Mouse (Mus musculus) left cerebral cortex, postnatal 4 days (tissue): ENCODE results near the gene Cldnd1. TPM values are rescaled to one million over a fixed set of nuclear protein-coding genes. Genes with fewer than 3 reads are reported as not detected.

ENCODE experiments used
- DNase-seq: peaks from one replicate; pipeline ENCODE4 v3.0.0-alpha.2; 2022
- intact Hi-C: fragments of 180-260 bp; cut with DNase I; formaldehyde crosslinking; loops from one replicate; pipeline ENCODE4 v1.15.1; 2025
- total RNA-seq, 2 experiments: library from RNA; stranded (reverse); gene quantifications; 2 replicates each; pipeline ENCODE4 v1.2.3; 2021

Cldnd1 gene
- 100 to 1,000 TPM in 1 of 2 experiments, 10 to 100 TPM in 1; 93.9 to 111 TPM for total RNA-seq

DNA sequence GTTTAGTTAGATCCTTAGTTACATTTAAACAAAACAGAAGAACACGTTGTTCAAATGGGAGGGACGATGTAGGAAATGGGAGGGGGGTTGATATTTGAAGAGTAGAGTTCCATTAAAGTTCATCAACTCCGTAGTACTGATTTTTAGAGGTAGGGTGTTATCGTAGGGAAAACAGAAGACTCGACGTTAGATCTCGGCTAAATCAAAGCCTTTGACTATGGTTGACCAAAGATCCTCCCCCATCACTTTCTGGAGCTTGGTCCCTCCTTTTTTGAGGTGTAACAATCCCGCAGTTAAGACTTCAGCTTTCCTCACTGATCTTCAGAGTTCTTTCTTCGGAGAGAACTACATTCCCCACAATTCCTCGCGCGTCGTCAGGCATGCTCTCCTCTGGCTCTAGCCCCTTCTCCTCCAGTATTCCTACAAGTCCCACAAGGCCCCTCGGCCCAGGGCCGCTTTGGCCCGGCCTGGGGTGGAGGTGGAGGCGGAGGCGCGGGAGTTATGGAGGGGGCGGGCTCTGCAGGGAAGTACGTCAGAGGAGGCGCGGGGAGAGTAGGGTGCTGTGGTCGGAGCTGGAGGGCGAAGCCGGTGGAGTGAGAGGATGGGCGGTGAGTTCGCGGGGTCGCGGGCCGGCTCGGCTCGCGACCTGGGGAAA, at the start of gene Cldnd1:
TSS of gene Cldnd1 (plus strand) at position 434 of the 655 bp plus-strand sequence.
- intact Hi-C loops = no loop called here
- peak; percentile 97 for DNase-seq

DNA sequence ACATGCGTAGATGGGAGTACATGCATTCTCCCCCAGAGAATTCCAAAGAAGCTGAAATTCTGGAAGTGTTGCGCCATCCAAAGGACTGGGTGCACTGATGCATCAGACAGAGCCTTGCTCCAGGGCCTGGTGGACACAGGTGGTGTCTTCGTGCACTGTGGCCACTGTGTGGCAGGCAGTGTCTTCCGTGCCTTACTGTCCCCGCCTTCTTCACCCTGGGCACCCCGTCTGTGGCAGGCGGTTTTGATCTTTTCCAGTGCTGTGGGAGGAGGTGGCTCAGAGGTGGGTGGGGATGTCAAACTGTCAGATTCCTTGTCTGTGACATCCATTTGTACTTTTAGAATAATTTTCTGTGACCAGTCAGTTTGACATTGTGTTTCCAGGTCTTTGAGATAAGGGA, 49.0 kb upstream of the Cldnd1 start:
- intact Hi-C loops = no loop called here
- no peak for DNase-seq

DNA sequence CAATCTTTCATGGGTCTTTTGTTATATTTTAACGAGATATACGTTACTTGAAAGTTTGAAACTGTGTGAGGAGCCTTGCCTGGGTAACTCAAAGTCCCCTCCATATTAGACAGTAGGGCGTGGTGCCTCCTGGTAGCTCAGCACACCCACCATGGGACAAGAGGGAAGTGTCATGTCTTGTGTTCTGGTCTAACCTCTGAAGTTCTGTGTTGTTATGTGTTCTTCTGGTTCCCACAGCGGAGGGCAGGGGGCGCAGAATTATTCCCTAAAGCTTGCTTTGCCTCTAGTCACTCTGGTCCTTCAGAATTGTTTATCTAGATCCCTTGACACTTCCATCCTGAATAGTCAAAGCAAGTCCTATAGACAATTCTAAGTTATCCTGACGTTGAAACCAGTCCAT, 45.7 kb upstream of the Cldnd1 start:
- intact Hi-C loops = loop anchor here (10.0 kb wide), 1 partner anchor 723 kb away; the partner anchor contains the start of gene Gabrr3
- no peak for DNase-seq

DNA sequence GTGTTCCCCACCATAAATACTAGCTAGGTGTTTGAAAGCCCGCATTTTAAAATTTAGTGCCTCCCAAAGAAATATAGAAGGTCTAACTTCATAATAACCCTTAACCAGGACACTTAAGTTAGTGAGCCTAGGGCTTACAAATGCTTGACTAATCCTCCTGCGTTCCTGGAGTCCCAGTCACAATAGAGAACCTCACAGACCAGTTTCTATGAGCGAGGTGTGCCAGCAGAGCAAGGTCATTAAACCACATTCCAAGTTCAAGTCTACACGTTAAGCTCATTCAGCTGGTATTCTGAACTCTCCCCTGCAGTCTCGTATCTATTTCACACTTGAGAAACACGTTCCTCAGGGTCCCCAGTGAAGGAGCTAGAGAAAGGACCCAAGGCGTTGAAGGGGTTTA, 44.8 kb upstream of the Cldnd1 start:
- no peak for DNase-seq
- intact Hi-C loops = loop anchor here (10.0 kb wide), 1 partner anchor 722 kb away; the partner anchor contains the start of gene Gabrr3

DNA sequence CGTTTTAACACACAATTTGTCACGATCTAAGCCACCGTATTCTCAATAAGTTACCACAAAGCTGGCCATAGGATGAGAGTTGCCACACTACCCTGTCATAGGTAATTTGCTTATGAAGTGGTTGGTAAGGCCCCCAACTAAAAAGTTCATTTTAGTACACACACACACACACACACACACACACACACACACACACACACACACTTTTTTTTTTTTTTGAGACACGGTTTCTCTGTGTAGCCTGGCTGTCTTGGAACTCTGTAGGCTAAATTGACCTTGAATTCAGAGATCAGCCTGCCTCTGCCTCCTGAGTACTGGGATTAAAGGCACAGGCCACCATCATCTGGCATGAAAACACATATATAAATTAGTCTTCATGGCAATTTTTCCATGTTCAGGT, 43.8 kb upstream of the Cldnd1 start:
- intact Hi-C loops = loop anchor here (10.0 kb wide), 1 partner anchor 721 kb away; the partner anchor contains the start of gene Gabrr3
- no peak for DNase-seq

DNA sequence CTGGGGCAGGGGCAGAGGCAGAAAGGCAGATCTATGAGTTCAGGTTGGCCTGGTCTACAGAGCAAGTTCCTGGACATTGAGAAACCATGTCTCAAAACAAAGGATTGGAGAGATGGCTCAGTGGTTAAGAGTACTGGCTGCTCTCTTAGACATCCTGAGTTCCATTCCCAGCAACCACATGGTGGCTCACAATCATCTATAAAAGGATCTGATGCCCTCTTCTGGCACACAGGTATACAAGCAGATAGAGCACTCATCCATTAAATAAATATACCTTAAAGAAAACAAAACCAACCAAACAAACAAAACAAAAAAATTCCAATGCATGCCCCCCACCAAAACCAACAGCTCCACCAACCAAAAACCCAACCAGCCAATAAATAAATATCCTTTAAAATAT, 43.2 kb upstream of the Cldnd1 start:
- DNase-seq = no peak
- intact Hi-C loops = loop anchor here (10.0 kb wide), 1 partner anchor 720 kb away; the partner anchor contains the start of gene Gabrr3

DNA sequence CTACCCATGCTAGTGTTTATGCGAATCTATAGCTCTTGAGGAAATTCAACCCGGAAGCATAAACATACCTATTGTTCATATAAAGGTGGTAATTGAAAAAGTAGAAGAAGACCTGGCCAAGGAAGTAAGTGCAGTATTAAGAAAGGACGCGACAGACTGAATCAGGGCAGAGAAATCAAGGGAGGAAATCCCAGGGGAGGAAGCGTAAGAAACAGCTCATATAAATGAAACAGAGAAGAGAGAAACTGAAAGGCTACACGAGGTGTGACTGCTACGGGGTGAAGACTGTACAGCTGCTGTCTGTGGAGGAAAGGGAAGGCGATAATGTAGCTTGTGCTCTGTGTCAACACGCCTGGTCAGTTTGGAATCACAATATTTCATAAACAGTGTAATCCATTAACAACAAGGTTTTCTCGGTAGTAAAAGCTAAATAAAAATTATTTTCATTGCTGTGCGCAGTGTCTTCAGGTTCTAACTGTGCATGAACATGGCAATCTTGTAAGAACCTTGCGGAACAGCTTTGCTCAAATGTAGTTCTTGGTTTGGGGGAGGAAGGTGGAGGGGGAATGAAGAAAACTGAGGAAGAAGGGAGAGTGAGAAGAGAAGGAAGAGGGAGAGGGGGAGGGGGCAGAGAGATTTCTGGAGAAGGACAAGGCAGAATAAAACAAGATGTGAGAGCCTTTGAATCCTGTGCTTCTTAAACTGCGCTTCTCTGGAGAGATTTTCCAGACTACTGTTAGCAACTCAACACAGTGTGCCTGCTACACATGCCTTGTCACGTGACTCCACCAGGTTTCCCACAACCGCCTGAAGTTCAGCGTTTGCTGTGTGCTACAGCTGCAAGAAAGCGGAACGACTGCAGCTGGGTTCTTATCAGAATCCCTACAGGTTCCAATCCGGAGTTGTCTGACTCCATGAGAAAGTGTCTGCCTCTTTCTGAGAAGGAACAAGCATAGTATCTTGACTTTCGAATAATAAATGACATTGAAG, 41.9 kb upstream of the Cldnd1 start:
- intact Hi-C loops = loop anchor here (10.0 kb wide), 1 partner anchor 719 kb away; the partner anchor contains the start of gene Gabrr3
- no peak for DNase-seq

DNA sequence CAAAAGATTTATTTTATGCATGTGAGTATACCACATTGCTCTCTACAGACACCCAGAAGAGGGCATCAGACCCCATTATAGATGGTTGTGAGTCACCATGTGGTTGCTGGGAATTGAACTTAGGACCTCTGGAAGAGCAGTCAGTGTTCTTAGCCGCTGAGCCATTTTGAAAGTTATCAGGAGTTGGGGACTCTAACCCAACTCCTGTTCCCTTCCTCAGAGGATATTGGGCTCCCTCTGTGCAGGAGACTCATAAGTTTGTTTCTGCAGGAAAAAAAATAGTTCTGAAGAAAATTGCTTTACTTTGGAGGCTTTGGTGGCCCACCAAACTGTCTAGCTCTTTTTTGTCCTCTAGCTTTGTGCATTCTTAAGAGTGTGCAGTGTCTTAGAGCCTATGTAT, 39.2 kb upstream of the Cldnd1 start:
- no peak for DNase-seq
- intact Hi-C loops = loop anchor here (10.0 kb wide), 1 partner anchor 716 kb away; the partner anchor contains the start of gene Gabrr3

DNA sequence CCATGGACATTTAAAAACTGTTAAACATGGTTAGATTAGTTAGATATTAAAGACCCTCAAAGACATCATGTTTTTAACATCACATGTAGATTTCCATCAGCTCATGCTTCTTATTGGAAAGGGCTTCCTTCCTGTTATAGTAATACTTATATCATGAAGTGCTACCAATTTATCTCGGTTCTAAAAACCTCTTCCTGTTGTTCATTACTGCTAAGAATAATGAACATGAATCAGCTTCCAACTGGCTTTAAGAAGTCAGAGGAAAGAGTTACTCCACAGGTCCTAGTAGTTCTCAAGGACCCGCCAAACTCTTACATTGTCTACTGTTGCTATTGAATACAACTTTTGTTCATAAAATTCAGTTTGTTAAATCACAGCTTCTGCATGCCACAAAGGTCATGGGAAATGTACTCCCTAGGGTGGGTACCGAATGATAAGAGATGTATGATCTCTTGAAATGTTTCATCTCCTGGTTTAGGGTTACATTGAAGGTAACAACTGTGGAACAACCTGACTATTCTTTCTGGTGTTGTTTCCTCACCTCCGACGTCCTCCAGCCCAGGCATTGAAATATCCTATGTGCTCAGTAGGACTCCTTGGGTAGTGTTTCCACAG, 38.0 kb upstream of the Cldnd1 start:
- intact Hi-C loops = loop anchor here (10.0 kb wide), 1 partner anchor 715 kb away; the partner anchor contains the start of gene Gabrr3
- DNase-seq = no peak

DNA sequence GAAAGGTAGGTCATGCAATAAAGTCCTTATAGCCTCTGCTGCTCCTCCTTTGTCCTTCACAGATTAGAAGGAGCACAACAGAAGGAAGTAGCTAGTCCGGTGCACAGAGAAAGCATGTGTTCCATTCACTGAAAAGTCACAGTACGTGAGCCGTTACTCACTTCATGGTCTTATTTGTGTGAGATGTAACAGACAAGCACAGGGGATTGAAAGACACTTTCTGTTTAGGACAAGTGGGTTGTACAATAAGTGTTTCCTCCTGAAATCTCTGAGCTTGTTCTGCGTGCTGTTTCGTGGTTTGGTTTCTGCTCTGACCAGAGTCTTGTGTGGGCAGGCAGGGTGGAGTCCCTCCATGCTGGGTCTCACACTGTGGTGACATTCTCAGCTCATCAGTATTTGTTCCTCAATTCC, 37.4 kb upstream of the Cldnd1 start:
- intact Hi-C loops = no loop called here

DNA sequence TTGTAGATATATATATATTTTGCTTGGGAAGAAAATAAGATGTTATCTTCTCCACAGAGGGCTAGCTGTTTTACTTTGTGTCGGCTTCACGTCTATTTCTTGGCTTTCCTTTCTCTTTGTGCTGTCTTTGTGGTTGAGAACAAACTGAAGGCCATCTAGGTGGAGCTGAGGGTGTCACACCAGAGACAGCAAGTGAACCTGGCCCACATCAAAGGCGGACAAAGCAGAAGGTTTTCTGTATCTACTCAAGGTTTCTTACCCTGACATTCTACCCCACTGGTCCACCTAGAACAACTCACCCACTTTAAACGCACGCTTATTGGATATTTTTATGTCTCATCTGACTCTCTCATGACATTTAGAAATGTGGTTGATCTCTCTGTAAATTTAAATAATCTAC, 33.6 kb upstream of the Cldnd1 start:
- DNase-seq = no peak
- intact Hi-C loops = no loop called here

More for the DNA sequence above, 37.4 kb upstream of the Cldnd1 start:
- no peak for DNase-seq

DNA sequence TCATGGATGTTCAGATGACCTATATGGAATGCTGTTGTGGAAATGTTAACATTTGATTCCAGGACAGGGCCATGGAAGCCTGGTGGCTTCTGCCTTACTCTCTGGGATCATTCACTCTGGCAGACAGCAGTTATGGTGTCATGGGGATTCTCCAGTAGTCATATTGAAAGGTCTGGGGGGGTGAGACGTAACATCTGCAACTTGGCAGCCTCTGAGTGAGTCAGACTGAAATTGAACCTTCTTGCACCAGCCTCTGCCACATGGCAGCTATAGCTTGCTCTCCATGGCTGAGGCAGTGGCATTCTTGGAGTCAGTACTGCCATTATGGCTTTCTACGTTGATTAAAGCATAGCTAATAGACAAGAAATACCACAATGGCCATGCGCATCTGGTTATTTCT, 30.9 kb upstream of the Cldnd1 start:
- intact Hi-C loops = no loop called here
- no peak for DNase-seq

DNA sequence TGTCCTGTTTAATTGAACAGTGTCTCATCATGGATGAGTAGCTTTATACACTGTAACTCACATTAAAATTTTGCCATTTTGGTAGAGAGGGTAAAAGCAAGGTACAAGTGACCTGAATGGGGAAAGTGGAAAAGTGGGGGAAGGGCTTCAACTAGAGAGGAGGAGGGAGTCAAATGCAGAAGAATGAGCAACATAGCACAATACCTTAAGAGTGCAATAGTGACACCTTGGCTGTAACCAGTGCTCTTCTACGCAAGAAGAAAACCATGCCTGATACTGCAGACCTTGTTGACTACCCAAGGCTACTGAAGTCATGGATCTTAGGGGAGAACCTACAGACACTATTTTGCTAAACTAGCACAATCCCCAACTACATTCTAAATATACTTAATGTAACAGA, 30.4 kb upstream of the Cldnd1 start:
- intact Hi-C loops = no loop called here
- DNase-seq = no peak

DNA sequence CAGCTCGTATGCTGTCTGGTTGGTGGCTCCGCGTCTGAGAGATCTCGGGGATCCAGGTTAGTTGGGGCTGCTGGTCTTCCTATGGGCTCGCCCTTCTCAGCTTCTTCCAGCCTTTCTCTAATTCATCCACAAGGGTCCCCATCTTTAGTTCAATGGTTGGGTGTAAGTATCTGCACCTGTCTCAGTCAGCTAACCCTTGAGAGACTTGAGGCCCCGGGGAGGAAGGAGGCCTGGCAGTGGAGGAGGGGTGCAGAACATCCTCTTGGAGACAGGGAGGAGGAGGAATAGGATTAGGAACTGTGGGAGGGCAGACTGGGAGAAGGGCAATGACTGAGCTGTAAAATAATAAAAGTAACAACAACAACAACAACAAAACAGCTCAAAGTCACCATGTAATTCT, 27.5 kb upstream of the Cldnd1 start:
- DNase-seq = no peak
- intact Hi-C loops = no loop called here

DNA sequence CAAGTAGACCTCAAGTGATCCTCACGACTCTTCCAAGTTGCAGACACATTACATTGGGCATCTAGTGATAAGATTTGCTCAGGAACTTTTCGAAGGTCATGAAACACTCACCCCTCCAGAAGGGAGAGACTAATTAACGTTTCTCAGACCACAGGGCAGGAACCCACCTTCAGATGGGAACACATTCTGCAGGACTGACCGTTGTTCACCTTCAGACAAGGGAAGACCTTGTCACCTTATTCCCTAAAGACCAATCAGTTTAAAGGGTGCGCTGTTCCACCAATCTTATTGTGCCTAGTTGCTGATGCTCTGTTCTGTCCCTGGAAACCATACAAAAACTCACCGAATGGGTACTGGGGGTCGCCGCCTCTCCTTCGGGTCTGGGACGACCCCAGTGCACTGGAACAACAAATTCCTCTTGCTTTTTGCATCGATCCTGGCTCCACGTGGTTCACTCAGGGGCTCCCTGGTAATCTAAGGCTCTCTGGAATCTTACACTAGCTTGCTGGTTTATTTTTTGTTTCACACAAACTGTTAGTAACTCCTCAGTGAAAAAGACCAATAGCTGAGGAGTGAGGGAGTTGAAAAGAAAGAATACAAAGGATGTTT, 26.8 kb upstream of the Cldnd1 start:
- DNase-seq = no peak
- intact Hi-C loops = no loop called here

DNA sequence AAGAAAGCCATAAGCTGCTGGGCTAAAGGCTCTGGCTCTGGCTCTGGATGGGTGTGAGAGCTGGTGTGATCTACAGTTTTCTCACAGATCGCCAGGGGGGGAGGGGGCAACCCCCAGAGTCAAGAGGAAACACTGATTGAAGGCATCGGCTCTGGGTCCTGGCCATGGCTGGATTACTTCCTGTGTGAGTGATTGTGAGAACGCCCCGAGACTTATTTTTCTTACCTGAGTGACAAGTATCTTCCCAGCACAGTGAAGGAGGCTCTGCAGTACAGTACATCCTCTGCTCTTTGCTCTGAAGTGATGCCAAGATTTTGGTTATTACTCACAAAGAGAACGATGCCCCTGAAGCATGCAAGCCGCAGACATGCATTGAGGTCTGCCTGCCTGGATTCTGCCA, 25.9 kb upstream of the Cldnd1 start:
- intact Hi-C loops = no loop called here
- DNase-seq = no peak

DNA sequence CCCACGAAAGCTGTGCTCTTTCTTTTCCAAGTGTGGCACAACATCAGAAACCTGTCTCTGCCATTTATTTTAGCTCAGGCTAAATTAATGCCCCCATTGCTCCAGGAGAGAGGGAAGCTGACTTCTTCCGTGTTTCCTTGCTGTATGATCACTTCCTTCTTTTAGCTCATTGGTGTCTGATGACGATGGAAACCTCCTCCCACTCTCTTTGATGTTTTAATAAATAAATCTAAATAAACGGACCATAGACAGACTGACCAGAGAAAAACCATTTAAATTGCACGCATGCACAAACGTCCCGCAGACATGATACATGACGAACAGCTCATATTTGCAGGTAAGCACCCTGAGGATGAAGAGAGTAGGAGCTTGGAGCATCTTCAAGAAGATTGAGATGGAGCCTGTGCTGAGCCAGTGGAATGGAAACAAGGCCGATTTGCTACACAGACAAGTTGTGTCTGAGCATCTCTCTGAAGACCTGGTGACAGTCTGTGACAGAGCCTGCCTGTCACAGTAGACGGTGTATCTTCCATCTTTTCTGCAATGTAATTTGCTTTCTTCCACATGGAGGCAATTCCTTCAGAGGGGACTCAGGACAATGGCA, 25.3 kb upstream of the Cldnd1 start:
- intact Hi-C loops = no loop called here
- no peak for DNase-seq

DNA sequence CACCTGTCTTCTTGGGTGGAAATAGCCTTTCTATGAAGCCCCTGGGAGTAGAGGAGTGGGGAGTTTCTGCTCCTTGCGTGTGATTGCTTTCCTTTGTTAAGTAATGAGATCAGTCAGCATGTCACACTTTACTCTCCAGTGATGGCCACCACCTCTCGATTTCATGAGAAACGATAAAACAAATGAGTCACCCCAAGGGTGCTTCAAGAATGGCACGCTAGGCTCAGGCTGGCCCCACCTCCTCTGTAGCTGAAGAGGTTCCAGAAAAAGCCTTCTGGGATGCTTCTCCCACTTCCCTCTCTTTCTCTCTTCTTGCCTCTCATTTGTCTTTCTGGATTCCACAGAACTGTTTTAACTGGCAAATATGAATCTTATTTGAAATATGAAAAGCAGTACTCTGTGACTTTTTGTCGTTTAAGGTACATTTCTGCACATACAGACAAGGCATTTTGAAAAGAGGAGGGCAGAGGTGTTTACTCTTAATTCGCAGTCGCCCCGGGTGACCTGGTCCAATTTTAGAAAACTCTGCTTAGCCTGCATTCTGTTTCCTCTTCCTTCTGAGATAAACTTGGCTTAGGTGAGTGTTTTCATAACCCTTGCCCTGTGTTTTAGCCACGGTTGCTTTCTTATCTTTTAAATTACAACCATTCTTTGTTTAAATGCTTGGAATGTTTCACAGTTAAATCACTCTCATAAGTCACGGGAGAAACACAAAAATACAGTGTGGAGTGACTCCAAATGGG, 24.2 kb upstream of the Cldnd1 start:
- intact Hi-C loops = no loop called here
- DNase-seq = no peak

DNA sequence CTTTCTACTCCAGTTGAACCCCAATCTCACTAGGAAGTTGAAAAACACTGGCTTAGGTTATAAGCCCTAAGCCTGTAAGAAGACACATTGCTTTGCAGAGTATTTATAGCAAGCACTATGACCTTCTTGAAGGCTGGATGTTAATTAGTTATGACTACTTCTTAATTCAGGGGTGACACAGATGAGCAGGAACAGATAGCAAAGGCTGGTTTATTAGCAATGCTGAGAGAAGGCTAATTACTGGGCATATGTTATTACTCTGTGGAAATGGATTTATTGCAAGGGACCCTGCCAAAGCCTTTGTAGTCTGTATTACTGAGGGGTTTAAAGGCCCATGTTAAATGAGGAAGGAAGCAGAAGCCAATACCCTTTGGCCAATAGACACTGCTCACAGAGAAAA, 22.7 kb upstream of the Cldnd1 start:
- no peak for DNase-seq
- intact Hi-C loops = no loop called here
